Mouse (Mus musculus) T-cell, adult 66 days (primary cell): ENCODE measurements around the gene Rpl27. TPM values are rescaled to one million over a fixed set of nuclear protein-coding genes. Genes with fewer than 3 reads are reported as not detected.

Source experiments
- total RNA-seq, 2 experiments: library from RNA; stranded (reverse); gene quantifications; 3 replicates in 1 of 2; 4 replicates in 1 of 2; pipeline ENCODE4 v1.2.4; 2023

The Rpl27 gene
- total RNA-seq = 100 to 1,000 TPM; 134 to 149 TPM

GRCm38 (mm10) chr11:101442127-101442693, at the start of gene Rpl27:
Gene Rpl27 (plus strand): TSS chr11:101442298.

GRCm38 (mm10) chr11:101417101-101417855, 24.8 kb upstream of the Rpl27 start, which contains the start of gene Aarsd1:
Gene Aarsd1 (minus strand): TSS chr11:101417615.

GRCm38 (mm10) chr11:101424105-101424851, 17.8 kb upstream of the Rpl27 start, which contains the start of gene Gm27029:
Gene Gm27029 (minus strand): TSS chr11:101424796.

GRCm38 (mm10) chr11:101424925-101425813, 16.9 kb upstream of the Rpl27 start, which contains the start of the genes Rundc1 and Ptges3l:
Gene Rundc1 (plus strand): TSS chr11:101425085.
Gene Ptges3l (minus strand): TSS chr11:101425333.

GRCm38 (mm10) chr11:101448274-101448746, 6.2 kb downstream of the Rpl27 start, which contains the start of gene Ifi35:
Gene Ifi35 (plus strand): TSS chr11:101448407.

GRCm38 (mm10) chr11:101464211-101465100, 22.4 kb downstream of the Rpl27 start, which contains the start of gene Rnd2:
Gene Rnd2 (plus strand): TSS chr11:101464999.

GRCm38 (mm10) chr11:101465869-101466551, 23.9 kb downstream of the Rpl27 start, which contains the start of gene Vat1:
Gene Vat1 (minus strand): TSS chr11:101466230.

Other genes with a start within 250 kb of the Rpl27 start
- gene Ezh1, start 215.8 kb upstream of the Rpl27 start, total RNA-seq = 10 to 100 TPM; 89.4 to 98.1 TPM
- not detected for gene Ramp2, start 196.3 kb upstream of the Rpl27 start, total RNA-seq
- 10 to 100 TPM; 62.5 to 71.6 TPM for gene Vps25, start 188.6 kb upstream of the Rpl27 start, total RNA-seq
- gene Wnk4, start 181.7 kb upstream of the Rpl27 start, total RNA-seq = 1 to 10 TPM; 1.2 to 1.8 TPM
- not detected for gene Cntd1, start 163.3 kb upstream of the Rpl27 start, total RNA-seq
- gene Coa3, start 163.2 kb upstream of the Rpl27 start, total RNA-seq = 10 to 100 TPM; 38.7 to 39.1 TPM
- gene Becn1, start 140.0 kb upstream of the Rpl27 start, total RNA-seq = 100 to 1,000 TPM; 207 to 215 TPM
- gene Psme3, start 126.1 kb upstream of the Rpl27 start, total RNA-seq = 100 to 1,000 TPM; 126 to 147 TPM
- 10 to 100 TPM; 23.2 to 25.3 TPM for gene Aoc2, start 117.2 kb upstream of the Rpl27 start, total RNA-seq
- 1 to 10 TPM in 1 of 2 experiments, under 1 TPM in 1; 0.73 to 1.1 TPM for gene Aoc3, start 111.7 kb upstream of the Rpl27 start, total RNA-seq
- not detected for gene G6pc, start 74.7 kb upstream of the Rpl27 start, total RNA-seq
- gene Aarsd1, start 24.7 kb upstream of the Rpl27 start, total RNA-seq = 10 to 100 TPM; 23.3 to 30.8 TPM
- 1 to 10 TPM in 1 of 2 experiments, under 1 TPM in 1; 0.90 to 1.3 TPM for gene Gm27029, start 17.5 kb upstream of the Rpl27 start, total RNA-seq
- gene Rundc1, start 17.2 kb upstream of the Rpl27 start, total RNA-seq = 10 to 100 TPM; 25.2 to 27.6 TPM
- 1 to 10 TPM; 5.3 to 8.5 TPM for gene Ptges3l, start 17.0 kb upstream of the Rpl27 start, total RNA-seq
- gene Ifi35, start 6.1 kb downstream of the Rpl27 start, total RNA-seq = 10 to 100 TPM; 69.1 to 70.5 TPM
- gene Rnd2, start 22.7 kb downstream of the Rpl27 start, total RNA-seq = 1 to 10 TPM in 1 of 2 experiments, under 1 TPM in 1; 0.62 to 1.5 TPM
- gene Vat1, start 23.9 kb downstream of the Rpl27 start, total RNA-seq = 10 to 100 TPM; 11.5 to 13.2 TPM
- gene Brca1, start 109.7 kb downstream of the Rpl27 start, total RNA-seq = 1 to 10 TPM; 1.5 to 4.2 TPM
- gene Nbr1, start 109.9 kb downstream of the Rpl27 start, total RNA-seq = 100 to 1,000 TPM; 128 to 145 TPM
- gene Tmem106a, start 139.9 kb downstream of the Rpl27 start, total RNA-seq = 10 to 100 TPM; 12.6 to 21.2 TPM
- not detected for gene Gm11634, start 157.0 kb downstream of the Rpl27 start, total RNA-seq
- 10 to 100 TPM; 38.6 to 38.9 TPM for gene Rdm1, start 184.9 kb downstream of the Rpl27 start, total RNA-seq
- gene Arl4d, start 223.2 kb downstream of the Rpl27 start, total RNA-seq = 1 to 10 TPM; 6.4 to 7.5 TPM